Mouse (Mus musculus) embryonic facial prominence, embryonic 10.5 days (tissue): ENCODE measurements around the gene Dcaf8. TPM values are rescaled to one million over a fixed set of nuclear protein-coding genes. Genes with fewer than 3 reads are reported as not detected.
A peak's percentile ranks its signal among the peaks of the same experiment; 100 is the strongest.

Source experiments
- DNase-seq: peaks from one replicate; pipeline ENCODE4 v3.0.0-alpha.2; 2017; ENCODE audit warnings: low spot score
- H3K27ac ChIP-seq: fragments of 300-500 bp; sonication (generic); replicated peaks from 2 replicates; pipeline ENCODE4 v1.5.1; 2016; ENCODE audit warnings: mild to moderate bottlenecking
- H3K27me3 ChIP-seq: fragments of 300-500 bp; sonication (generic); replicated peaks from 2 replicates; pipeline ENCODE4 v1.6.1; 2016; ENCODE audit warnings: low read depth, mild to moderate bottlenecking; ENCODE audit not compliant: poor library complexity, severe bottlenecking
- H3K36me3 ChIP-seq: fragments of 300-500 bp; sonication (generic); replicated peaks from 2 replicates; pipeline ENCODE4 v1.6.1; 2016; ENCODE audit warnings: mild to moderate bottlenecking, moderate library complexity
- H3K4me1 ChIP-seq: fragments of 300-500 bp; sonication (generic); 2 replicates; pipeline ENCODE4 v1.6.1; 2016
- H3K4me3 ChIP-seq: fragments of 300-500 bp; sonication (generic); 2 replicates; pipeline ENCODE4 v1.5.1; 2016; ENCODE audit warnings: mild to moderate bottlenecking, moderate library complexity
- H3K9me3 ChIP-seq: fragments of 300-500 bp; sonication (generic); 2 replicates; pipeline ENCODE4 v1.6.1; 2016; ENCODE audit warnings: mild to moderate bottlenecking
- WGBS: fragments of 180-500 bp; shearing (Covaris S2); methylation state at CpG from one replicate; pipeline ENCODE4 v1.1.7; 2016; 5-methylcytosine and 5-hydroxymethylcytosine counted together
- polyA plus RNA-seq: library from polyadenylated mRNA; unstranded; fragments of >200 nt; fragmentation: Nextera tagmentation; extraction: Ambion mirVana; gene quantifications from 2 replicates; pipeline ENCODE4 v1.2.1, GENCODE M21; 2016

Gene Dcaf8
- polyA plus RNA-seq, 1 experiment from 2014 or later: 141 TPM

GRCm38 (mm10) chr1:172201967-172202880, 54.3 kb downstream of the Dcaf8 start:
- 15% methylated on average over 14 of the region's 14 CpGs for WGBS
- H3K27me3 ChIP-seq: no peaks in the 10 kb centered on the region

DNA sequence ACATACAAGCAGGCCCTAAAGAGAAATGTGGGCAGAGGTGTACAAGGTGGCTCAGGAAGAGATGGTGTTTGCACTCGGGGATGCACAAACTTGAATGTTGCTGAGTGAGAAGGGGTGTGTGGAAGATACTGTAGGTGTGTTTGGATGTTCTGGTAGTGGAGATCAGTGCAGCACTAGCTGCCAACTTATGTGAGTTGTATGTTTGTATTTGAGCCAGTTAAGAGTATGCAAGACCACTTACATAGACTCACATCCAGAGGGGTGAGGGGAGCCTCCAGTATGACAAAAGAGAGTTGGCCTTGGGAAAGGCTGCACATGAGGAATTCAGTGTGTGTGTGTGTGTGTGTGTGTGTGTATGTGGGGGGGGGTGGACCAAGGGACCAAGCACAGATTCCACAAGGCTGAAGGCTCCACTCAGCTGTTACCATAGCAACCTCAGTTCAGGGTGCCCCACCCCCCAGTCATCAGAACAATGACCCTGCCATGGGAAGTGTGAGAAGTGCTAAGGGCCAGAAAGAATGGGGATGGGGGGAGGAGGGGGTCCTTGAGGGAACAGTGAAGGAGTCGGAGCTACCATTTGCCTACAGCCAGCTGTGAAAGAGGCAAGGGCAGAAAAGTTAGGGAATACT, 55.1 kb downstream of the Dcaf8 start:
- H3K27me3 ChIP-seq: no peaks in the 10 kb centered on the region
- H3K4me3 ChIP-seq: peak overlapping the region; percentile 82
- H3K36me3 ChIP-seq: peaks cover 43% of the 10 kb centered on the region
- WGBS: 24% methylated on average over 2 of the region's 2 CpGs
- no peaks in the 10 kb centered on the region for H3K9me3 ChIP-seq
- peak; percentile 79 for DNase-seq
- H3K4me1 ChIP-seq: peaks cover 80% of the 10 kb centered on the region
- H3K27ac ChIP-seq: peak overlapping the region; percentile 93

More at GRCm38 (mm10) chr1:172201967-172202880, 54.3 kb downstream of the Dcaf8 start:
- peak overlapping the region; percentile 82 for H3K4me3 ChIP-seq
- DNase-seq: peak; percentile 49
- H3K4me1 ChIP-seq: peaks cover 75% of the 10 kb centered on the region
- H3K9me3 ChIP-seq: no peaks in the 10 kb centered on the region
- peak overlapping the region; percentile 93 for H3K27ac ChIP-seq
- peaks cover 50% of the 10 kb centered on the region for H3K36me3 ChIP-seq

GRCm38 (mm10) chr1:172203566-172203965, 55.7 kb downstream of the Dcaf8 start:
- Histone ChIP-seq H3K4me1 (peaks cover 80% of the 10 kb centered on the region), H3K36me3 (peaks cover 37% of the 10 kb centered on the region), H3K27me3 (no peaks in the 10 kb centered on the region), H3K9me3 (no peaks in the 10 kb centered on the region), H3K27ac (peak overlapping the region; percentile 93), H3K4me3 (peak overlapping the region; percentile 82)
- 7% methylated on average over 4 of the region's 4 CpGs for WGBS
- peak; percentile 41 for DNase-seq

GRCm38 (mm10) chr1:172204033-172204813, 56.3 kb downstream of the Dcaf8 start:
- DNase-seq: peak; percentile 55
- peaks cover 30% of the 10 kb centered on the region for H3K36me3 ChIP-seq
- WGBS: 21% methylated on average over 9 of the region's 9 CpGs
- H3K27me3 ChIP-seq: no peaks in the 10 kb centered on the region
- H3K9me3 ChIP-seq: no peaks in the 10 kb centered on the region
- peak overlapping the region; percentile 93 for H3K27ac ChIP-seq
- peak overlapping the region; percentile 82 for H3K4me3 ChIP-seq
- peaks cover 80% of the 10 kb centered on the region for H3K4me1 ChIP-seq

DNA sequence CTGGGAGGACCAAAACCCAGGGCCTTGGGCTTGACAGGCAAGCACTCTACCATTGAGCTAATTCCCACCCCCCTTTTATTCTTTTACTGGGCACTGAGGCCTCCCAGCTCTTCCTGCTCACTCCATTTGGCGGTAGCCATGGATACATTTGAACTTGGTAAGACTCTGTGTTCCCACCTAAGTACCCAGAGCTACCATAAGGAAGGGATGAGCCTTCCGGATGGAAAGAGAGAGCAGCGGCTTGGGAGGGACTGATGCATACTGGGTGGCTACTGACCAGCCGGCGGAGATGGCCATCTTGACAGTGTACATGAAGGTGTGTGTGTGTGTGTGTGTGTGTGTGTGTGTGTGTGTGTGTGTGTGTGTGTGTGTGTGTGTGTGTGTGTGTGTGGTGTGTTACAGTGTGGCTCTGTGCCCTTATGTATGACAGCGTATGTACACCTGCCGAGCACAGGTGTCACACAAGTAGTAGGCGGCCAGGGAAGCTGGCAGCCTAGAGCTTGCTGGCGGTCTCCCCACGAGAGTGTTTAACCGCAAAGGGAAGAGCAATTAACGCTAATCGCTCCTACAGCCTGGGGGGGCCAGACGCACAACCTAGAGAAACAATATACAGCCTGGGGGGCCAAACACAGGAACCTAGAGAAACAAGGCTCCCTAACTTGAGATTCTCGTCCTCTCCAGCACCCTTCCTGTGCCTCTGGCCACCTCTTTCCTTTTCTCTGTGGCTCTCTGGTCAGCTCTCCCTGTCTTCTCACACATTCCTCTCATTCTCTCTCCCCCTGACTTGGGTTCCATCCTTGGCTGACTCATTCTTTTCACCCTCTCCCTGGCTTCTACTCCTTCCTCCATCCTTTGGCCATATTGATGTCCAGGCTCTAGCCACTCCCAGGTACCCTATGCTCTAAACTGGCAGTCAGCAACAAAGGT, 57.2 kb downstream of the Dcaf8 start:
- peaks cover 76% of the 10 kb centered on the region for H3K4me1 ChIP-seq
- H3K27me3 ChIP-seq: no peaks in the 10 kb centered on the region
- DNase-seq: no peak
- H3K36me3 ChIP-seq: peaks cover 22% of the 10 kb centered on the region
- peak overlapping the region; percentile 93 for H3K27ac ChIP-seq
- H3K9me3 ChIP-seq: no peaks in the 10 kb centered on the region
- WGBS: 47% methylated on average over 15 of the region's 15 CpGs
- H3K4me3 ChIP-seq: peak overlapping the region; percentile 82

GRCm38 (mm10) chr1:172205741-172206087, 57.8 kb downstream of the Dcaf8 start:
- Histone ChIP-seq H3K27me3 (no peaks in the 10 kb centered on the region), H3K36me3 (peaks cover 16% of the 10 kb centered on the region), H3K27ac (peak overlapping the region; percentile 93), H3K4me1 (peaks cover 70% of the 10 kb centered on the region), H3K9me3 (no peaks in the 10 kb centered on the region), H3K4me3 (peak overlapping the region; percentile 82)
- no peak for DNase-seq
- 15% methylated on average over 3 of the region's 3 CpGs for WGBS

DNA sequence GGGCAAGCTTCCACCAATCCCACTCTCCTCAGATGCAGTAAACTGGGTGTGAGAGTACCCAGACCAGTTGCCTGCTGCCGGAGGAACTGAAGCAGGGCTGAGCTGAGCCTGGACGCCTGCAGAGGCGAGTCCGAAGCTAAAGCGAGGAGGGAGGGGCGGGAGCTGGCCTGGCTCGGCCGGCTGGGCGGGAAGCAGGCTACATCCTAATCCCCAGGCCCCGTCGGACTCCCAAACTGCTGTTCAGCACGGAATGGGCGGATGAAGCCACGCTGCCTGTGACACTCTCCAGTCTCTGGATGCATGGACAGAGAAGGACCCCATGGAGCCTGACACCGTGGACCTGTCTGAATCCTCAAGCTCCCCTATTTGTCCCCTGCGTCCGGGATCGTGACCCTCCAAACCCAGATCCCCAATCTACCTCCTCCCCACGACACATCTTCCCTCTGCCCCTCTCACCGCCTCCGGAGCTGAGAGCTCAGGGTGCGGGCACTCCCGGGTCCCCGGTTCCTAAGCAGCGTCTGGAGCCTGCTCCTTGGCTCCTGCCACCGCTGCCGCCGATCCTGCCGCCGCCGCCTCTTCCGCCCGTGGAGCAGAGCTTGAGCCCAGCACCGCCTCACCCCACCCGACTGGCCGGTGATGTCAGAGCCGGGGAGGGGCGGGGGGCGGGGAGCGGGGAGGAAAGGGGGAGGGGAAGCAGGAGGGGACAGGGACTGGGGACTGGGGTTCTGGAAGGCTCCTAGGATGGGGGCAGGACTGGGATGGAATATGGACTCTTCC, 58.4 kb downstream of the Dcaf8 start, which contains the start of gene Pea15a:
TSS of gene Pea15a (minus strand) at position 664 of the 777 bp plus-strand sequence.
- Histone ChIP-seq H3K9me3 (no peaks in the 10 kb centered on the region), H3K4me1 (peaks cover 64% of the 10 kb centered on the region), H3K27me3 (no peaks in the 10 kb centered on the region), H3K36me3 (peaks cover 9% of the 10 kb centered on the region), H3K27ac (peak within 1 kb of the TSS; percentile 93), H3K4me3 (peak within 1 kb of the TSS; percentile 82)
- WGBS: under 1% methylated on average over 40 of the region's 40 CpGs
- peak; percentile 91 for DNase-seq

DNA sequence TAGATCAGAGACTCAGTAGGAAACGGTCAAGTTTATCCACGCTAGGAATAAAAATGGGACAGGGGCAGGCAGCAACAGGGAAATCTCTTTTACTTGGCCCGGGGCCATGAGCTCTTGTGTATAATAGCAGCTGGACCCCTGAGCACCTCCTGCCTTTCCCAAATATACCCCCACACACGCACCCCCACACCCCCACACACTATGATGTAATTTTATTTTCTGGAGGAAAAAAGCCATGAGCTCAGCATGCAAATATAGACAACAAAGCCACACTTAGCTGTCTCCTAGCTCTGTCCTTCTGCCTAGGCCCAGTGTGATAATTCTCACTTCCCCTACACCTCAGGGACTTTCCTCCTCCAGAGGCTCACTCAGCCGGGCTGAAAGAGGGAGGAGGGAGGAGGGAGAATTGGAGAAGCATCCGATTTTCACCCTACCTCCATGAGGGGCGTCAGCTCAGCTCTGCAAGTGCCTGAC, 59.3 kb downstream of the Dcaf8 start:
- DNase-seq: no peak
- Histone ChIP-seq H3K27me3 (no peaks in the 10 kb centered on the region), H3K9me3 (no peaks in the 10 kb centered on the region), H3K27ac (peak overlapping the region; percentile 93), H3K36me3 (peaks cover 1% of the 10 kb centered on the region; the same call in 1 of the 2 replicates), H3K4me1 (peaks cover 59% of the 10 kb centered on the region), H3K4me3 (peak overlapping the region; percentile 82)
- WGBS: 30% methylated on average over 7 of the region's 7 CpGs

DNA sequence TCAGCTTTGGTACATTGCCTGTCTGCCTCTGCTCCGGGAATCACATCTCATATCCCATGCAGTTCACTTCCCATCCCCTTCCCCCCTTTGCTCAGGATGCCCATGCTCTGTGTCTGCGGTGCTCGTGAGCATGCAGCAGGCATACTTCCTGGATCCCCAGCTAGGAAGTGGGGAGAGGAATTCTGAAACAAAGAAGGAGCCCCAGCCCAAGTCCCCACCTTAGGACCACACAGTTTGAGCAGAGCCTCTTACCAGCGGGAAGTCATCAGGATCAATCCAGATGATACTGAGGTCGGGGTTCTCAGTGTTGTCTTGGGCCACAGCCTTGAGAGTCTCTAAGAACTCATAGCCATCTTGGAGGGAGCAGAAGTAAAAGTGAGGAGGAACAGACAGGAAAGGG, 64.9 kb downstream of the Dcaf8 start:
- DNase-seq: no peak
- Histone ChIP-seq H3K27me3 (no peaks in the 10 kb centered on the region), H3K27ac (peak overlapping the region; percentile 40), H3K36me3 (no peaks in the 10 kb centered on the region; the same call in 1 of the 2 replicates), H3K4me3 (no peak overlapping the region), H3K9me3 (no peaks in the 10 kb centered on the region), H3K4me1 (peaks cover 28% of the 10 kb centered on the region)
- WGBS: 49% methylated on average over 5 of the region's 5 CpGs

DNA sequence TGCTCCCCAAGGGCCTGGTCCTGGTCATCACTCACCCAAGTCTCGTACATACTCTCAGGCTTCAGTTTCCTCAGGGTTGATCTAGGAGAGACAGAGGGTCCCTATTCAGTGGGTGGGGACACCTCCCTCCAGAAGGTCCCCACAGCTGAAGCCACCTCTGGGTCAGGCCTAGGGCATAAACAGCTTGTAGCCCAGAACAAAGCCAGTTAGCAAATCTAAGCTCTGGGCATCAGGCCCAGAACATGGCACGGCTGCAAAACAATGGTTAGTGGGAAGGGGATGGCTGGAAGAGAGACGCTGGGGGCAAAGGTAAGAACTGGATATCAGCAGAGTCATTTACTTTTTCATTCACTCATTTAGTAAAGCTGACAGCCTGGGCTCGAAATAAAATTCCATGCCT, 65.9 kb downstream of the Dcaf8 start:
- no peaks in the 10 kb centered on the region for H3K27me3 ChIP-seq
- H3K4me1 ChIP-seq: peaks cover 38% of the 10 kb centered on the region
- DNase-seq: no peak
- no peaks in the 10 kb centered on the region; the same call in 1 of the 2 replicates for H3K36me3 ChIP-seq
- 84% methylated on average over 4 of the region's 4 CpGs for WGBS
- H3K27ac ChIP-seq: peak overlapping the region; percentile 40; the same call in 1 of the 2 replicates
- H3K4me3 ChIP-seq: no peak overlapping the region
- no peaks in the 10 kb centered on the region for H3K9me3 ChIP-seq

DNA sequence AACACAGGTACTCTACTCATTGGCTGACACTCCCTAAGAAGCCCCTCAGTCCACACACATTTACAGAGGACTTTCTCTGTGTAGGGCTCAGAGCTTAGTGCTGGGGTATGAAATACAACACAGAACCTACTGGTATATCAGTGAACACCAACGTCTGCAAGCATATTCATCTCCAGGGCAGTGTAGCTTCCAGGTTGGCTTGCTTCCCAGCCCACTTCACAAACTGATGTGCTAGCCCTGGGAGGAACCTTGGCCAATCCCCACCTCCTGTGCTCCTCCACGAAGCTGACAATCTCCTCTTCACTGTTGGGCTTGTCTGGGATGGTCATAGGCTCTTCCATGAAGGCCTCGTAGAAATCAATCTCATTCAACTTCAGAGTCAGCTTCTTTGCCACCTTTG, 66.9 kb downstream of the Dcaf8 start:
- DNase-seq: no peak

More for the DNA sequence above, 66.9 kb downstream of the Dcaf8 start:
- Histone ChIP-seq H3K36me3 (no peaks in the 10 kb centered on the region; the same call in 1 of the 2 replicates), H3K27me3 (no peaks in the 10 kb centered on the region), H3K27ac (no peak overlapping the region), H3K4me3 (no peak overlapping the region), H3K9me3 (no peaks in the 10 kb centered on the region), H3K4me1 (peaks cover 48% of the 10 kb centered on the region)
- 75% methylated on average over 3 of the region's 3 CpGs for WGBS
